Mouse (Mus musculus) CD4-positive, CD25-positive, alpha-beta regulatory T cell (primary cell): ENCODE measurements around the gene Pthlh. TPM values are rescaled to one million over a fixed set of nuclear protein-coding genes. Genes with fewer than 3 reads are reported as not detected.

Experiments used
- polyA plus RNA-seq: library from polyadenylated mRNA; unstranded; fragments of 100-300 nt; shearing (Covaris generic); gene quantifications from one replicate; pipeline ENCODE4 v1.2.1, GENCODE M21; 2017

Gene Pthlh
- polyA plus RNA-seq = not detected

GRCm38 (mm10) chr6:147263587-147264565, at the start of gene Pthlh:
Gene Pthlh (minus strand): TSS chr6:147264183.

Other genes starting within 250 kb of the Pthlh start
- gene Rep15, start 231.6 kb downstream of the Pthlh start, polyA plus RNA-seq = 0.25 TPM
- gene Mrps35, start 221.4 kb downstream of the Pthlh start, polyA plus RNA-seq = 109 TPM
- 0.31 TPM for gene Mansc4, start 177.2 kb downstream of the Pthlh start, polyA plus RNA-seq
- gene Klhl42, start 172.8 kb downstream of the Pthlh start, polyA plus RNA-seq = 16.3 TPM
- gene Ccdc91, start 211.6 kb upstream of the Pthlh start, polyA plus RNA-seq = 23.4 TPM